Mouse (Mus musculus) large intestine, adult 2 months (tissue): ENCODE data around the gene Rpusd3. TPM values are rescaled to one million over a fixed set of nuclear protein-coding genes. Genes with fewer than 3 reads are reported as not detected.

Experiments
- DNase-seq: peaks from one replicate; pipeline ENCODE4 v3.0.0-alpha.2; 2012; ENCODE audit warnings: low read depth, low spot score
- WGBS: fragments of 180-500 bp; shearing (Covaris S2); methylation state at CpG from one replicate; pipeline ENCODE4 v1.1.7; 2018; 5-methylcytosine and 5-hydroxymethylcytosine counted together
- polyA plus RNA-seq: library from polyadenylated mRNA; depleted of rRNA; stranded (reverse); fragments of >200 nt; gene quantifications from 2 replicates; pipeline ENCODE4 v1.2.3, GENCODE M21; 2012

Rpusd3 gene
- polyA plus RNA-seq, 1 experiment, result 48.7 TPM

DNA sequence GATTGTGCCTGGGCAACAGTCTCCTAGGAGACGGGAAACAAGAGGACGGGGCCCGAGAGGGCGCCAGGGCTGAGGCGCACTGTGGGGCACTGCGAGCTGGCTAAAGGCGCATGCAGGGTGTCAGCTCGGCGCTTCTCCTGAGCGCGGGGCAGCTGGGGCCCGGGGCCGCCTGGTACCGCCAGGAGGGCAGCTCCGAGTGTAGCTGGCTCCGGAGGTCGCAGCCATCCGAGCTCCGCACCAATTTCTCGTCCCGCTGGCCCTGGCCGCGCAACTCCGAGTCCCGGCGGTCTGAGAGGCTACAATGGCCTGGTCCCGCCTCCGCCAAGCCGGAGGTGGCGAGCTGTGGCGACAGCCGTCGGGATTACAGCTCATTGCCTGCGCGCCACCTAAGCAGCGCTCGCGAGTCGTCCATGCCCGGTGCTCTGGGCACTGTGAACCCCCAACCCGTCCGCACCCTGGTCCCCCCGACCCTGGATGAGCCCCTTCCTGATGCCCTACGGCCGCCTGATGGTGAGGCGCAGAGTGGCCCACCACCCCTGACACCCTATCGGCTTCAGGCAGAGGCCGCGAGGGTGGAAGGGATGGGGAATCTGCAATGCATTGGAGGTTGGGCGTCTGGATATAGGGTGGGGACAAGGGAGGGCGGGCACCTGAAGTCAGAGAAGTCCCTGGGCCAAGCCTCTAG, 26.6 kb downstream of the Rpusd3 start:
- WGBS, result 8% methylated on average over 51 of the region's 51 CpGs
- DNase-seq, result no peak

DNA sequence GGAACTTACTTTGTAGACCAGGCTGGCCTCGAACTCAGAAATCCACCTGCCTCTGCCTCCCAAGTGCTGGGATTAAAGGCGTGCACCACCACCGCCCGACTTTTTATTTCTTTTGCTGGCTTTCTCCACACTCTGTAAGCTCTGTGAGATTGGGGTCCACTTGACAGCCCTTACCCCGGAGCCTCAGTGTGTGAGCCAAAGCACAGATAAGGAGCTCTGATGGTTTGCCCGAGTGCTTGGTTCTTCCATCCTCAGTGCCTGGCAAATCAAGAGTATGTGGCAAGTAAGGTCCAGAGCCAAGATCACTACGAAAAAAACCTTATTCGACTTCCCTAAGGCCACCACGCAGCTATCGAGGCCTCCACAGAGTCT, 27.1 kb downstream of the Rpusd3 start:
- no peak for DNase-seq
- WGBS, result 25% methylated on average over 10 of the region's 10 CpGs

- 66% methylated on average over 3 of the region's 3 CpGs for WGBS
- DNase-seq, result no peak
These were observed 28.4 kb downstream of the Rpusd3 start for GRCm38 (mm10) chr6:113390715-113391114.

- no peak for DNase-seq
- 66% methylated on average over 8 of the region's 8 CpGs for WGBS
These were observed 30.2 kb downstream of the Rpusd3 start, which contains the start of gene Ttll3 for GRCm38 (mm10) chr6:113388960-113389359. TSS of gene Ttll3 (plus strand) at chr6:113389260.

DNA sequence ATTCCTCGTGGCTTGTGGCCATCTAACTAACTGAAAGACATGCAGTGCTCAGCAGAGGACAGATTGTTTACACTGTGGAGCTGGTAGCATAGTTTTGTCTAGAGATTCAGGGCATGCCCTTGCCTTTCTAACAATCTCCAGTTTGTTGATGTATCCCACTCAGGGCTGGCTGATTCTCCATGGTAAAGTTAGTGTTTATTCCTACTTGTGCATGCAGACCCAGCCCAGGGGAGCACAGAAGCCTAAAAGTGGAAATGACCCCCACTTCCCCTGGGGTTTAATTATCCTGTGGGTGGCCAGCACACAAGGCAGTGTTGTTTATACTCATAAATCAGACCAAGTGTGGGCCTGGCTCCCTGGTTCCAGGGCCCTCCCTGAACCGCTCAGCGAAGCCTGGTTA, 33.1 kb downstream of the Rpusd3 start:
- 61% methylated on average over 3 of the region's 3 CpGs for WGBS
- no peak for DNase-seq

GRCm38 (mm10) chr6:113385160-113385714, 33.9 kb downstream of the Rpusd3 start:
- no peak for DNase-seq
- 59% methylated on average over 11 of the region's 11 CpGs for WGBS

DNA sequence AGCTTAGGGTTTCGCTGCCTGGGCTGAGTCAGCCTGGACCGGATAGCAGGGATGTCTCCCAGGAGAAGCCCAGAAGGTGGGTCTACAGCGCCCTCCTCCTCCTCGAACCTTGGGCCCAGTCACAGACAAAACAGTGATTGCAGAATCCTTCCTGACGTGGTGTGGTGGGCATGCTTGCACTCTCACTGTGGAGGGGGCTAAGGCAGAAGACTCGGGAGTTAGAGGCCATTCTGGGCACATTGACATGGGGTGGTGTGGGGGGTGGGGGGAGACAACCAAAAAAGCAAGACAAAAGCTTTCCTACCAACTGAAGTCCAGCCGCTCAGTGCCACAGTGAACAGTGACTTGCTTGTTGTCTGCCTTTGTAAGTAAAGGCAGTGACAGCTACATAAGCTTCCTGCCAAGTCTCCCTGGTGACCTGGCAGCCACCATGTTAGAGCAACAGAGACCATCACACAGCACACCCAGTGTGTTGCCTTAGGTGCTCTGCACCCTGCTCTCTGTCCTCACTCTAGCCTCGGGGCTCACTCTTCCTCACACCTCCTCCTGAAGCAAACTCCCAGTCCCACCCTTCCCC, 34.7 kb downstream of the Rpusd3 start:
- WGBS, result 90% methylated on average over 8 of the region's 8 CpGs
- no peak for DNase-seq

GRCm38 (mm10) chr6:113380480-113380879, 38.7 kb downstream of the Rpusd3 start:
- 75% methylated on average over 11 of the region's 11 CpGs for WGBS
- no peak for DNase-seq

DNA sequence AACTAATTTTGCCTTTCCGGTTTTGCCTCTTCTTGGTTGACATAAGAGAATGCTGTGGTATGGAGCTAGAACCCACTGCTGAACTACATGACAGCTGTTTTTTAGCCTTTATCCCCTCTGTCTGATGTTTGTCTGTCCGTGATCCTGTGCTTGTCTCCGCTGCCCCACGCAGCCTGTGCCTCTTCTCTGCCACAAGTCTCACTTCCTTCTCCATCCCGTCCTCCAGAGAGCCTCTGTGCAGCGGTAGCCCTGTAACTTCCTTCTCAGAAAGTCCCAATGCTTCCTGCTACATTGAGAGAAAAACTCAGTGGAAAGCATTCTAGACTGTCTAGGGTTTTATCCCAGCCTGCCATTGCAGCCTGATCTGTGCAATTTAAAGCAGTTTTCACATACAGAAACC, 39.9 kb downstream of the Rpusd3 start:
- WGBS, result 25% methylated on average over 6 of the region's 6 CpGs

DNA sequence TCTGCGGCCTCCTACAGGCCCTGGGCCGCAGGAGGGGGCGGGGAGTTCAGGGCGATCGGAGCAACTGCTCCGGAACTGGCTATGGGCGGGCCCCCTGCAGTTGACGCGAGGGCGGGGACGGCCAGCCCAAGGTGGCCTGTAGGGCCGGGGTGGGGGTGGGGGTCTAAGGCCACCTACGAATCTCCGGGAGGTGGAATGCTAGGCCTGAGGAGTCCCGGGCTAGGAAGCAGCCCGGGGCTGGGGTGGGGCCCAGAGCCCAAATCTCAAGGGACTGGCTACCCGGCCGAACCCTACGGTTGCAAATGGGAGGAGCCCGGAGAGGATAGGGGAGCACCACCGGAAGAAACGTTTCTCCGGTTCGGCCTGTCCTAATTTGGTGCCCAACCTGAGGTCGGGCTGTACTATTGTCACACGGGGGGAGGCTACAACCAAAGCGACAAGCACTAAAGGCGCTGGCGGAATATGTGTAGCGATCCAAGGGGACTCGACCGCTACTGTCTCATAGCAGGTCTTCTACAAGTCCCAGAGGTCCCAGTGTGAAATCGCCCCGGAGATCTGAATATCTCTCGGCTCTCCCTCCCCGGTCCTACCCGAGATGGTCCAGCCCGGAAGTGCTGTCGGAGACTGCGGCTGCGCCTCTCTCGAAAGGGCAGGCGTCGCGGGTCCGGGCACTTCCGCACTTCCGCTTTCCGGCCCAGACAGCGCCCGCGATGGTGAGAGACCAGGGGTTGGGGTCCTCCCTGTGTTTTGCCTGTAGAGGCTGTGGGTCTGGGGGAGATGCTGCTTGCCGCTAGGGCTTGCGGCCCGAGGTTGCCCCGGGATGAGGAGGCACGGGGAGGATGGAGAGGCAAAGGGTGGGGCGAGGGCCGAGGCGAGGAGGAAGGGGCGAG, 41.4 kb downstream of the Rpusd3 start, which contains the start of the genes Tada3 and Arpc4:
Gene Tada3, minus strand, starts transcription at position 388 of the 890 bp plus-strand sequence.
Gene Arpc4, plus strand, starts transcription at position 620 of the 890 bp plus-strand sequence.
- WGBS, result 1% methylated on average over 61 of the region's 61 CpGs
- DNase-seq, result peak; percentile 71

More for the DNA sequence above, 39.9 kb downstream of the Rpusd3 start:
- no peak for DNase-seq

DNA sequence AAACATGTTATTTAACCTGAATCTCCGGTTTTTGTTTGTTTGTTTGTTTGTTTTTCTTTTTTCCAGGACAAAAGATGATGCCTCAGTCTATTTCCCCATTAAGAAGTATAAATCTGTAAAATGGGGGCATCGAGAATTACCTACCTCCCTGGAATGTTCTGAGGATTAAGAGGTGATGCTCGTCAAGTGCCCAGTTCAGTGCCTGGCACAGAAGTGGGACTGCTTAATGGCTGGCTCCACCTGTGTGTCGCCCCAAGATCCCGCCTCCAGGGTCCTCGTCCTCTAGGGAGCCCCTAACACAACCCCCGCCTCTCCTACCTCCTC, 42.0 kb downstream of the Rpusd3 start:
- WGBS, result under 1% methylated on average over 7 of the region's 7 CpGs

GRCm38 (mm10) chr6:113373491-113373890, 45.6 kb downstream of the Rpusd3 start:
- WGBS, result 33% methylated on average over 4 of the region's 4 CpGs
- no peak for DNase-seq

More for the DNA sequence above, 42.0 kb downstream of the Rpusd3 start:
- DNase-seq, result peak; percentile 19

- DNase-seq, result no peak
- whole genome bisulfite sequencing, result 62% methylated on average over 20 of the region's 20 CpGs
These were observed 48.8 kb downstream of the Rpusd3 start for GRCm38 (mm10) chr6:113370194-113370929.

DNA sequence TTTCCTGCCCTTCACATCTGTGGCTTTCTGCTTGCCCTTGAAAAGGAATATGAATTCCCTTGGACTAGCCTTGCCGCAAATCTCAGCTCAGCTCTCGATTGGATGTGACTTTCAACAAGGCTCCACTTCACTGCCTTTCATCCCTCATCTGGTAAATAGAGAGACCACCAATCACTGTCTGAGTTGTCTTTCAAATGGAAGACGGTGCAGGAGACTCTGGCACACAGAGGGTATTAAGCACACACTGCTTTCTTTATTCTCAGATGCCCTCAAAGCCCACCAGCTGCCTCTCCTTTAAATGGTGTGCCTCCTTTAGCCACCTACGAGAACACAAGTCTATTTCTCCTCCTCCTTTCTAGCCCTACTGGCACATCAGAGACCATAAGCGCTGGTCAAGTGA, 50.6 kb downstream of the Rpusd3 start:
- WGBS, result 92% methylated on average over 5 of the region's 5 CpGs
- no peak for DNase-seq

DNA sequence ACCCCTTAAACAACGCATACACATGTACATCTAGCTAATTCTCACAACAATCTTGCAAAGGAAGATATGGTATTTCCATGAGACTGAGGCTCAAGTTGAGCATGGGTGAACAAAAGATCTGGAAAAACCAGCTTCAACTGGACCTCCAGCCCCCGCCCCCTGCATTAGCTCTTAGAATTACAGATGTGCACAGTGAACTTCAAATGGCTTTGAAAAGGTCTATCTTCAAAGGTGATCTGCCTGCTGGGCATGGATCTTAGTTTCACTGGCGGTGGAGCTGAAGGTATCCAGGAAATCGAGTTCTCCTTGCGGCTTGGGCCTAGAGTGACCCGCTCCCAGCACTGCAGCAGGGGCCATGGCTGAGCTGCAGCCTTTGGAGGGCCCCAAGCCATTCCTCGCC, 51.0 kb downstream of the Rpusd3 start:
- no peak for DNase-seq
- WGBS, result 93% methylated on average over 7 of the region's 7 CpGs

DNA sequence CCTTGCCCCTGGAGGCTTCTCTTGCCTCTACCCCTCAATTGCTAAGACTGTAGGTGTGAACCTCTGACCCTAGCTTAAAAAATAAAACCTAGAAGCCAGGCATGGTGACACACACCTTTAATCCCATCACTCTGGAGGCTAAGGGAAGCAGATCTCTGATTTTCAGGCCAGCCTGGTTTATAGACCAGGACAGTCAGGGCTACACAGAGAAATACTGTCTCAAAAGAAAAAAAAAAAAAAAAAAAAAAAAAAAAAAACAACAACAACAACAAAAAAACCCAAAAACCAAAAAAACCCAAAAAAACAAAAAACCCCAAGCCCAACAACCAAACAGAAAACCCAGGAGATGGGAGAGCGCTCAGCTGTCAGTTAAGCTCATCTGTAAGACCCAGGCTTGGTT, 51.6 kb downstream of the Rpusd3 start:
- DNase-seq, result no peak
- WGBS, result 100% methylated on average over 1 of the region's 1 CpGs

- no peak for DNase-seq
- WGBS, result 94% methylated on average over 6 of the region's 6 CpGs
These were observed 52.5 kb downstream of the Rpusd3 start for GRCm38 (mm10) chr6:113366639-113367038.
